Mouse (Mus musculus): Measurements from ENCODE around the gene Zc3h14. TPM values are rescaled to one million over a fixed set of nuclear protein-coding genes. Genes with fewer than 3 reads are reported as not detected.

Zc3h14 gene
- total and polyA plus RNA-seq, 3 experiments, result 74.9 to 429 (median 88.5) TPM

GRCm38 (mm10) chr12:98759700-98760099, 12.9 kb downstream of the Zc3h14 start:
- TF ChIP-seq ZC3H11A (IDR thresholded peaks at IDR 0.05; ENCODE audit: low read depth, low read length) (no peak), MEF2A (IDR thresholded peaks at IDR 0.05; ENCODE audit: extremely low read depth, insufficient replicate concordance, low read depth, low read length, poor library complexity, severe bottlenecking) (no peak), E2F4 (IDR thresholded peaks at IDR 0.05; ENCODE audit: borderline replicate concordance, low read depth, low read length) (no peak), MYC (IDR thresholded peaks at IDR 0.05; ENCODE audit: low read depth, low read length) (no peak), MAFK (IDR thresholded peaks at IDR 0.05; ENCODE audit: borderline replicate concordance, low read depth, low read length) (no peak), RAD21 (IDR thresholded peaks at IDR 0.05; ENCODE audit: low read depth, low read length) (no peak), TBP (IDR thresholded peaks at IDR 0.05; ENCODE audit: low read depth, low read length) (no peak), ZMIZ1 (IDR thresholded peaks at IDR 0.05; ENCODE audit: low read depth, low read length) (no peak), USF1 (IDR thresholded peaks at IDR 0.05; ENCODE audit: low read depth, low read length) (no peak), NELFE (IDR thresholded peaks at IDR 0.05; ENCODE audit: low read depth, low read length) (no peak), TCF12 (IDR thresholded peaks at IDR 0.05; ENCODE audit: low read depth, low read length) (no peak), MXI1 (IDR thresholded peaks at IDR 0.05; ENCODE audit: low read depth, low read length) (no peak), ELF1 (IDR thresholded peaks at IDR 0.05; ENCODE audit: low read depth, low read length) (no peak), MAX (IDR thresholded peaks at IDR 0.05; ENCODE audit: low read length) (no peak)

GRCm38 (mm10) chr12:98766241-98766640, 19.5 kb downstream of the Zc3h14 start:
- H3K27me3 ChIP-seq (ENCODE audit: control insufficient read depth in 1 of 2, insufficient read depth in 2 of 2, low read length in 2 of 2), result no peaks in the 10 kb centered on the region
- no peak overlapping the region for H3K9ac ChIP-seq (ENCODE audit: control insufficient read depth, low read depth, low read length, poor library complexity, severe bottlenecking)
- peaks cover 0 to 36% of the 10 kb centered on the region in 2 experiments; a peak in 2 of 4 replicates for H3K36me3 ChIP-seq (ENCODE audit: control insufficient read depth in 1 of 2, insufficient read depth in 2 of 2, low read length in 2 of 2)
- no peak for DNase-seq (ENCODE audit: low read depth, low spot score)
- no peaks in the 10 kb centered on the region for H3K9me3 ChIP-seq (replicated peaks; ENCODE audit: insufficient read depth, low read length)
- TF ChIP-seq NRF1 (IDR thresholded peaks at IDR 0.05; ENCODE audit: insufficient read depth, low read depth, low read length, poor library complexity, severe bottlenecking) (no peak), GATA1 (IDR thresholded peaks at IDR 0.05; ENCODE audit: low read depth, low read length) (no peak), EP300 (IDR thresholded peaks at IDR 0.05; ENCODE audit: low read depth in 1 of 2, low read length in 2 of 2) (no peak), TAL1 (IDR thresholded peaks at IDR 0.05; ENCODE audit: low read length) (no peak)
- H3K4me1 ChIP-seq (ENCODE audit: control insufficient read depth in 1 of 2, insufficient read depth in 2 of 2, low read length in 2 of 2), result no peaks in the 10 kb centered on the region
- H3K4me3 ChIP-seq (ENCODE audit: control insufficient read depth in 1 of 2, insufficient read depth in 1 of 2, low read depth in 2 of 2, low read length in 2 of 2), result no peak overlapping the region
- no peaks in the 10 kb centered on the region for H3K79me2 ChIP-seq (ENCODE audit: control insufficient read depth, insufficient read depth, low read length, poor library complexity)
- no peak overlapping the region for H3K27ac ChIP-seq (ENCODE audit: control insufficient read depth, low read depth, low read length)

More at GRCm38 (mm10) chr12:98759700-98760099, 12.9 kb downstream of the Zc3h14 start:
- Histone ChIP-seq H3K9me3 (replicated peaks; ENCODE audit: insufficient read depth, low read length) (no peaks in the 10 kb centered on the region), H3K9ac (ENCODE audit: control insufficient read depth, low read depth, low read length, poor library complexity, severe bottlenecking) (no peak overlapping the region), H3K4me3 (ENCODE audit: control insufficient read depth in 1 of 2, insufficient read depth in 1 of 2, low read depth in 2 of 2, low read length in 2 of 2) (no peak overlapping the region), H3K36me3 (ENCODE audit: control insufficient read depth in 1 of 2, insufficient read depth in 2 of 2, low read length in 2 of 2) (peaks cover 0 to 52% of the 10 kb centered on the region in 2 experiments; a peak in 2 of 4 replicates), H3K27me3 (ENCODE audit: control insufficient read depth in 1 of 2, insufficient read depth in 2 of 2, low read length in 2 of 2) (no peaks in the 10 kb centered on the region), H3K27ac (ENCODE audit: control insufficient read depth, low read depth, low read length) (no peak overlapping the region), H3K79me2 (ENCODE audit: control insufficient read depth, insufficient read depth, low read length, poor library complexity) (peaks cover 2% of the 10 kb centered on the region; the same call in 1 of the 2 replicates), H3K4me1 (ENCODE audit: control insufficient read depth in 1 of 2, insufficient read depth in 2 of 2, low read length in 2 of 2) (no peaks in the 10 kb centered on the region)
- DNase-seq (ENCODE audit: low read depth, low spot score), result no peak
